Mouse (Mus musculus): ENCODE results near the gene Man1a2. TPM values are rescaled to one million over a fixed set of nuclear protein-coding genes. Genes with fewer than 3 reads are reported as not detected.

Gene Man1a2
- total and polyA plus RNA-seq, 2 experiments = 3.9 to 17.7 TPM

DNA sequence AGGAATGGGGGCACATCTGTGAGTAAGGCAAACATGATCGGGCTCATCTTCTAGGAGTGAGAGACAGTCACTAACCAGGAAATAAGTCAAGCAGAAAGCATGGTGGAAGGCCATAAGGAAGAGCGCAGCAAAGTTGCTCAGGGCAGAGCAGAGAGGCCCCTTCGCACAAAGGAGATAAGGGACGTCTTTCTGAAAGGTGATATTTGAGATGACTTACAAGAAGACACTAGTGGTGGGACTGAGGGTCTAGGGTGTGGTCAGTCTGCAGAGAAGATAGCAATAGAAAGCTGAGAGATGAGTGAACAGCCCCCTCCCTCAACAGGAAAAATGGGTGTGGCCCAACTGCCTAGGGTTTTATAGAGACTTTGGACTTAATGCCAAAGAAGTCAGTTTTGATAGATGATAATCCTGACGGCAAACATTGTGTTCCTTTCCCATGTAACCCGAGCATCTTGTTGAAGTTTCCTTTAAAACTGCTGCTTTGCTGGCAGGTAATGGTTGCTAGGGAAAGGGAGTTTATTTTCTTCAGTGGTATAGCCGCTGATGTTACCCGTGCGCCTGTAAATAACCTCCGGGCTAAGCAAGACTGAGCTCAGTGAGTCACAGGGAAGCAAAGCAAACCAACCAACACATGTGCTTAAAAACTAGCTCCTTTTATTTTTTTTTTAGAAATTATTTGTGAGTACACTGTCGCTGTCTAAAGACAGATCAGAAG, 40.8 kb upstream of the Man1a2 start:
- H3K27ac ChIP-seq (replicated peaks; ENCODE audit: insufficient read depth, low read depth, low read length) = no peak overlapping the region
- H3K79me2 ChIP-seq (ENCODE audit: control insufficient read depth, insufficient read depth, low read length) = no peaks in the 10 kb centered on the region
- H3K9ac ChIP-seq (ENCODE audit: low read depth, low read length) = no peak overlapping the region
- 90% methylated on average over 11 of the region's 11 CpGs for WGBS
- DNase-seq (ENCODE audit: extremely low read depth, low read depth, low spot score) = no peak
- H3K4me3 ChIP-seq (ENCODE audit: insufficient read depth, low read depth, low read length) = no peak overlapping the region
- no peak for TF ChIP-seq CTCF (IDR thresholded peaks at IDR 0.05; ENCODE audit: low read depth, low read length)
- no peak for TF ChIP-seq POLR2A (IDR thresholded peaks at IDR 0.05; ENCODE audit: extremely low read depth, insufficient read depth, low read length)
- no peaks in the 10 kb centered on the region for H3K27me3 ChIP-seq (ENCODE audit: control insufficient read depth, insufficient read depth, low read length)
- no peaks in the 10 kb centered on the region for H3K36me3 ChIP-seq (ENCODE audit: control insufficient read depth, insufficient read depth, low read length)
- no peaks in the 10 kb centered on the region for H3K4me1 ChIP-seq (ENCODE audit: control insufficient read depth, insufficient read depth, low read length)

DNA sequence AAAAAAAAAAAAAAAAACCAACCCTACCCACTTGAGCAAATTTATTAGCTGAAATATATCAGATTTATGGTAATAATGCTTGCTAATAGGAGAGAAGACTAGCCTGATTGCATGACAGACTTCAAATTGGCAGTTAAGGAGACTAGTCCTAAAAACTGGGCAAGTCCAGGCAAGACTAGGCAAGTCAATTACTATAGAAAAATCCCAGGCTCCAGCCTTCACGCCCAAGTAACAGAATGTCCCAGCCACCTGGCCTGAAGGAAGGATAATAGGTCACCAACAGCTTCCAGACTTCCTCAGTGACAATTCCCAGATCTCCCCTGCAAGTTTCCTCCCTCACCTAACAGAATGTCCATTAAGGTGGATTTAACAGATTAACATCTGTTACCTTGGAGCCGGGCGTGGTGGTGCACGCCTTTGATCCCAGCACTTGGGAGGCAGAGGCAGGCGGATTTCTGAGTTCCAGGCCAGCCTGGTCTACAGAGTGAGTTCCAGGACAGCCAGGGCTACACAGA, 35.5 kb upstream of the Man1a2 start:
- Histone ChIP-seq H3K79me2 (ENCODE audit: control insufficient read depth, insufficient read depth, low read length) (no peaks in the 10 kb centered on the region), H3K9ac (ENCODE audit: low read depth, low read length) (no peak overlapping the region), H3K27me3 (ENCODE audit: control insufficient read depth, insufficient read depth, low read length) (no peaks in the 10 kb centered on the region), H3K36me3 (ENCODE audit: control insufficient read depth, insufficient read depth, low read length) (no peaks in the 10 kb centered on the region), H3K4me1 (ENCODE audit: control insufficient read depth, insufficient read depth, low read length) (no peaks in the 10 kb centered on the region), H3K27ac (replicated peaks; ENCODE audit: insufficient read depth, low read depth, low read length) (no peak overlapping the region), H3K4me3 (ENCODE audit: insufficient read depth, low read depth, low read length) (no peak overlapping the region)
- no peak for DNase-seq (ENCODE audit: extremely low read depth, low read depth, low spot score)
- WGBS = 96% methylated on average over 5 of the region's 5 CpGs
- TF ChIP-seq CTCF (IDR thresholded peaks at IDR 0.05; ENCODE audit: low read depth, low read length) = no peak
- TF ChIP-seq POLR2A (IDR thresholded peaks at IDR 0.05; ENCODE audit: extremely low read depth, insufficient read depth, low read length) = no peak

DNA sequence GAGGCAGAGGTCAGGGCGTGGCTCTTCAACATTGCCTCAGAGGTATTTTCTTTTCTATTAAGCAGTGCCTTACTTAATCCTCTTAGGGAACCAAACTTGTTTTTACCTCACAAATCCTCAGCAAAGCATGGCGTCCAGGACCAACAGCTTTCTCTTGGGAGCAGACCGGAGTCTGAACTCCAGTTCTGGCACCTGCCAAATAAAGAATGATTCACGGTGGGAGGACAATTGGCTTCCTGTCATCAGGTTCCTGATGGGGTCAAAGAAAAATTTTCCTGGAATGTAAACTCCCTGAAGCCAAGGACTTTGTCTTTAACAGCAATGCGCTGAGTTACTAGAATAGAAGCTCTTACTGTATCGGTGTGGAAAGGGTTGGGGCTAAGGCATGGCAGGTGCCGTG, 30.9 kb upstream of the Man1a2 start:
- Histone ChIP-seq H3K4me1 (ENCODE audit: control insufficient read depth, insufficient read depth, low read length) (no peaks in the 10 kb centered on the region), H3K27me3 (ENCODE audit: control insufficient read depth, insufficient read depth, low read length) (no peaks in the 10 kb centered on the region), H3K4me3 (ENCODE audit: insufficient read depth, low read depth, low read length) (no peak overlapping the region), H3K9ac (ENCODE audit: low read depth, low read length) (no peak overlapping the region), H3K79me2 (ENCODE audit: control insufficient read depth, insufficient read depth, low read length) (no peaks in the 10 kb centered on the region), H3K36me3 (ENCODE audit: control insufficient read depth, insufficient read depth, low read length) (no peaks in the 10 kb centered on the region), H3K27ac (replicated peaks; ENCODE audit: insufficient read depth, low read depth, low read length) (no peak overlapping the region)
- TF ChIP-seq POLR2A (IDR thresholded peaks at IDR 0.05; ENCODE audit: extremely low read depth, insufficient read depth, low read length) = no peak
- no peak for TF ChIP-seq CTCF (IDR thresholded peaks at IDR 0.05; ENCODE audit: low read depth, low read length)
- 70% methylated on average over 7 of the region's 7 CpGs for WGBS
- no peak for DNase-seq (ENCODE audit: extremely low read depth, low read depth, low spot score)

DNA sequence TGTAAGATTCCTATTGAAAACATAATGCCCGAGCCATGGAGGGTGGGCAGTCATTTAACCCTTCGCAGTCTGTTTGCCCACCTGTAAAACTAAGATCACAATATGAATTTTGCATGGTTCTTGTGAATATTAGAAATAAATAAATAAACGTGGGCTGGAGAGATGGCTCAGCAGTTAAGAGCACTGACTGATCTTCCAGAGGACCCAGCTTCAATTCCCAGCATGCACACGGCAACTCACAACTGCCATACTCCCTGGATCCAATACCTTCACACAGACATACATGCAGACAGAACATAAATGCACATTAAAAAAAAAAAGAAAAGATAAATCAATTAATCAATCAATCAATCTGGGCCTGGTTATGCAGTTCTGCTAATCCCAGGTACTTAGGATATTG, 30.1 kb upstream of the Man1a2 start:
- Histone ChIP-seq H3K27me3 (ENCODE audit: control insufficient read depth, insufficient read depth, low read length) (no peaks in the 10 kb centered on the region), H3K4me1 (ENCODE audit: control insufficient read depth, insufficient read depth, low read length) (no peaks in the 10 kb centered on the region), H3K79me2 (ENCODE audit: control insufficient read depth, insufficient read depth, low read length) (no peaks in the 10 kb centered on the region), H3K36me3 (ENCODE audit: control insufficient read depth, insufficient read depth, low read length) (no peaks in the 10 kb centered on the region), H3K9ac (ENCODE audit: low read depth, low read length) (no peak overlapping the region), H3K4me3 (ENCODE audit: insufficient read depth, low read depth, low read length) (no peak overlapping the region), H3K27ac (replicated peaks; ENCODE audit: insufficient read depth, low read depth, low read length) (no peak overlapping the region)
- 70% methylated on average over 4 of the region's 4 CpGs for WGBS
- no peak for TF ChIP-seq POLR2A (IDR thresholded peaks at IDR 0.05; ENCODE audit: extremely low read depth, insufficient read depth, low read length)
- no peak for TF ChIP-seq CTCF (IDR thresholded peaks at IDR 0.05; ENCODE audit: low read depth, low read length)
- DNase-seq (ENCODE audit: extremely low read depth, low read depth, low spot score) = no peak

DNA sequence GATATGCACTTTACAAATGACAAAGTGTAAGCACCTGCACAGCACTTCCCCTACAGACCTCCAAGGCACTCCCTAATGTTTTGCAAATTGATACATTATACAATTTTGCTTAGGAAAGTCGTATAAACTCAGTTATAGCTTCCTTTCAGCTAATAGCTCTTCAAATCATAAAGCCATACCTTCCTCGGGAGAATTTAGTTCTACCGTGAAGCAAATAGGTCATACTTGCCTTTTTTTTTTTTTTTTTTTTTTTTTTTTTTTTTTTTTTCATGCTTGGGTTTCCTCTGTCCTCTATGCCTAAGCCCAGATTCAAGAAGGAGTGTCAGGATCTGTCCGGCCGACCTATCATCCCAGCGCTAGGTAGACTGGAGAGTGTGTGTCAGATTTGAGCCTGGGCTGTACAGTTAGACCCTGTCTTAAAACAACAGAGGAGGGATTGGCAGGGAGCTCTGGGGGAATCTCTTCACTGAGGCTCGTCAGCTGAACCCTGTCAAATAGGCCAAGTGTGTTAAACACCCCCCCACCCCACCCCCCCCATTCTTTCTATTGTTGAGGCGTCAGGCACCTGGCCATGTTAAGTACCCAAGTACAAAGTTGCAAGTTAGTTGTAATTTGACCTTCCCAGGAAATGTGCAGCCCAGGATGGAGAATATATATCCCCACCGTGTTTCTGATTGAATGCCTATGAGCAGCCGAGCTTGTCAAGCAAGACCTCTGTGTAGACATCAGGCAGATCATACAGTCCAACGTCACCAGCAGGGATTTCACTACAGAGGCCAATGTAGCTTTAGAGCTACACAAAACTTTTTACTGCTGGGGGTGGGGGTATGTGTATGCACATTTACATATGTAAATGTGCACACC, 28.1 kb upstream of the Man1a2 start:
- no peak overlapping the region for H3K9ac ChIP-seq (ENCODE audit: low read depth, low read length)
- 82% methylated on average over 11 of the region's 11 CpGs for WGBS
- H3K4me1 ChIP-seq (ENCODE audit: control insufficient read depth, insufficient read depth, low read length) = no peaks in the 10 kb centered on the region

More for the DNA sequence above, 28.1 kb upstream of the Man1a2 start:
- no peak for DNase-seq (ENCODE audit: extremely low read depth, low read depth, low spot score)
- H3K79me2 ChIP-seq (ENCODE audit: control insufficient read depth, insufficient read depth, low read length) = no peaks in the 10 kb centered on the region
- TF ChIP-seq POLR2A (IDR thresholded peaks at IDR 0.05; ENCODE audit: extremely low read depth, insufficient read depth, low read length) (no peak), CTCF (IDR thresholded peaks at IDR 0.05; ENCODE audit: low read depth, low read length) (no peak)
- H3K27me3 ChIP-seq (ENCODE audit: control insufficient read depth, insufficient read depth, low read length) = no peaks in the 10 kb centered on the region
- H3K36me3 ChIP-seq (ENCODE audit: control insufficient read depth, insufficient read depth, low read length) = no peaks in the 10 kb centered on the region
- H3K4me3 ChIP-seq (ENCODE audit: insufficient read depth, low read depth, low read length) = no peak overlapping the region
- H3K27ac ChIP-seq (replicated peaks; ENCODE audit: insufficient read depth, low read depth, low read length) = no peak overlapping the region
